In the genomic region with DNA sequence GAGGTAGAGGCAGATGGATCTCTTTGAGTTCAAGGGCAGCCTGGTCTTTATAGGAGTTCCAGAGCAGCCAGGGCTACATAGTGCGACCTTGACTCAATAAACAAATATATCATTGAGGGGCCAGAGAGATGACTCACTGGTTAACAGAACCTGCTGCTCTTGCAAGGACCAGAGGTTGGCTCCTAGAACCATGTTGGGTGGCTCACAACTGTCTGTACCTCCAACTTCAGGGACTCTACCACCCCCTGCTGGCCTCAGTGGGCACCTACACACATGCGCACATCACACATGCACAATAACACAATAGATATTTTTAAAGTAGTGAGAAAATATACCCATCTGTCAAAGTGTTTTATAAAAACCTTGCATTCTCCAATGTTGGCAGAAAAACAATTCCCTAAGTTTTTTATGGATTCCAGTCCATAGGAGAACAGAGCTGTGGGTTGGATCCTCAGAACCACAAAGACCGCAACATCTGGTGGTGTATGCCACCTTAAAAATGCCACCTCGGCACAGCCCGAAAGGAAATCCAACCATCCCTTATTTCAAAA, we compare ENCODE assay signal across 13 mouse cellular contexts. TPM values are rescaled to one million over a fixed set of nuclear protein-coding genes. Genes with fewer than 3 reads are reported as not detected.
DNase-seq lines count a peak whose midpoint lies in the region; ATAC-seq and TF ChIP-seq lines count a peak whose summit lies in the region.
"Had no signal": no experiment of that assay in that cellular context is flagged by ENCODE, and none has a peak within 500 bp of the region (broad histone marks: within the 10 kb centered on the region; RNA-seq: fewer than 3 reads in every experiment).

No protein-coding gene starts in this region.

- intact Hi-C loops in gastrocnemius, postnatal 36 days (cut with DNase I), result no loop called here

- no peak for ATAC-seq in intestine, postnatal 0 days
- no peak for ATAC-seq in intestine, embryonic 15.5 days
- ATAC-seq in erythroid progenitor cell, adult 5-6 weeks (replicated peaks; ENCODE audit: low FRiP score, poor library complexity, severe bottlenecking), result 0 out of 2 replicates have a peak, but pooled peaks have one; percentile 48

- 94% methylated on average over 5 of the region's 5 CpGs for WGBS in intestine, postnatal 0 days
- WGBS in intestine, embryonic 15.5 days, result 92% methylated on average over 5 of the region's 5 CpGs

- H3K4me2 ChIP-seq in intestine, postnatal 0 days (replicated peaks; ENCODE audit: low read depth), result no peak overlapping the region
- H3K4me2 ChIP-seq in intestine, embryonic 15.5 days (replicated peaks), result no peak overlapping the region
- H3K4me2 ChIP-seq: liver, embryonic 15.5 days; midbrain, embryonic 12.5 days; neural tube, embryonic 15.5 days had no signal

- H3K27ac ChIP-seq in intestine, postnatal 0 days (ENCODE audit: low read depth, low read length), result no peak overlapping the region
- H3K27ac ChIP-seq in intestine, embryonic 15.5 days, result no peak overlapping the region
- H3K27ac ChIP-seq: liver, embryonic 15.5 days; midbrain, embryonic 12.5 days; neural tube, embryonic 15.5 days had no signal

- no peaks in the 10 kb centered on the region for H3K36me3 ChIP-seq in intestine, postnatal 0 days (ENCODE audit: control insufficient read depth, insufficient read depth)
- H3K36me3 ChIP-seq in intestine, embryonic 15.5 days, result no peaks in the 10 kb centered on the region
- H3K36me3 ChIP-seq: liver, embryonic 15.5 days; midbrain, embryonic 12.5 days; neural tube, embryonic 15.5 days had no signal

- H3K4me3 ChIP-seq in intestine, postnatal 0 days (ENCODE audit: low read depth, low read length), result no peak overlapping the region
- H3K4me3 ChIP-seq in intestine, embryonic 15.5 days (replicated peaks), result no peak overlapping the region
- H3K4me3 ChIP-seq: liver, embryonic 15.5 days; midbrain, embryonic 12.5 days; neural tube, embryonic 15.5 days had no signal

- no peaks in the 10 kb centered on the region for H3K27me3 ChIP-seq in intestine, postnatal 0 days (replicated peaks; ENCODE audit: control insufficient read depth, insufficient read depth, low read length)
- no peaks in the 10 kb centered on the region for H3K27me3 ChIP-seq in intestine, embryonic 15.5 days (replicated peaks)
- H3K27me3 ChIP-seq: liver, embryonic 15.5 days; neural tube, embryonic 15.5 days had no signal

- H3K9me3 ChIP-seq in intestine, postnatal 0 days (ENCODE audit: control insufficient read depth), result no peaks in the 10 kb centered on the region
- H3K9me3 ChIP-seq in intestine, embryonic 15.5 days, result no peaks in the 10 kb centered on the region
- H3K9me3 ChIP-seq: liver, embryonic 15.5 days; neural tube, embryonic 15.5 days had no signal

- DNase-seq in 3T3-L1 (ENCODE audit: low read depth, low spot score) (peak; percentile 11), ES-CJ7 (ENCODE audit: low read depth, low spot score) (peak; percentile 69)
- DNase-seq in urinary bladder, postnatal 25 days (ENCODE audit: low spot score), result no peak
- no peak for DNase-seq in right cerebral cortex, postnatal 14 days
- DNase-seq in gastrocnemius, postnatal 36 days, result no peak
- DNase-seq: kidney, adult 8-10 months; layer of hippocampus, postnatal 36 days had no signal

- H3K4me1 ChIP-seq in intestine, postnatal 0 days (replicated peaks; ENCODE audit: control insufficient read depth, insufficient read depth, low read length), result no peaks in the 10 kb centered on the region
- no peaks in the 10 kb centered on the region for H3K4me1 ChIP-seq in intestine, embryonic 15.5 days (replicated peaks)
- H3K4me1 ChIP-seq: liver, embryonic 15.5 days; midbrain, embryonic 12.5 days; neural tube, embryonic 15.5 days had no signal

- H3K9ac ChIP-seq in intestine, postnatal 0 days (ENCODE audit: low read depth, low read length), result no peak overlapping the region
- H3K9ac ChIP-seq in intestine, embryonic 15.5 days, result no peak overlapping the region
- H3K9ac ChIP-seq: liver, embryonic 15.5 days; midbrain, embryonic 12.5 days; neural tube, embryonic 15.5 days had no signal

- TF ChIP-seq CTCF in intestine, postnatal 0 days (IDR thresholded peaks at IDR 0.05; ENCODE audit: low read depth), result 0 out of 2 replicates have a peak, but pooled peaks have one; percentile 35

RNA-seq across cellular contexts. Expression of gene Coro1a, which starts 11.3 kb away (rescaled TPM):
- 21.5 TPM in 2 replicates for polyA plus RNA-seq in intestine, postnatal 0 days (2015; fragmentation: Nextera tagmentation; extraction: Ambion mirVana)
- 36.9 and 39.7 TPM in 2 replicates for polyA plus RNA-seq in intestine, embryonic 15.5 days (2015; fragmentation: Nextera tagmentation; extraction: Ambion mirVana)
- total RNA-seq in erythroid progenitor cell, adult 5-6 weeks (2015; ENCODE audit: low replicate concordance), result 103 and 171 TPM in 2 replicates
- 101 and 106 TPM in 2 replicates for total RNA-seq in erythroid progenitor cell, adult 5-6 weeks (2017; ENCODE audit: low replicate concordance)
- 1 to 10 TPM; 2.6 to 5.2 TPM for total RNA-seq in gastrocnemius, postnatal 36 days (2021)

RNA-seq across cellular contexts. Expression of gene Slx1b, which starts 23.3 kb away (rescaled TPM):
- polyA plus RNA-seq in intestine, postnatal 0 days (2015; fragmentation: Nextera tagmentation; extraction: Ambion mirVana), result 4.8 and 5.5 TPM in 2 replicates
- polyA plus RNA-seq in intestine, embryonic 15.5 days (2015; fragmentation: Nextera tagmentation; extraction: Ambion mirVana), result 8.1 and 9.1 TPM in 2 replicates
- 0.84 and 1.4 TPM in 2 replicates for total RNA-seq in erythroid progenitor cell, adult 5-6 weeks (2015; ENCODE audit: low replicate concordance)
- 1.9 and 3.2 TPM in 2 replicates for total RNA-seq in erythroid progenitor cell, adult 5-6 weeks (2017; ENCODE audit: low replicate concordance)
- total RNA-seq in gastrocnemius, postnatal 36 days (2021), result 1 to 10 TPM; 2.1 to 3.6 TPM

RNA-seq across cellular contexts. Expression of gene Bola2, which starts 23.7 kb away (rescaled TPM):
- polyA plus RNA-seq in intestine, postnatal 0 days (2015; fragmentation: Nextera tagmentation; extraction: Ambion mirVana), result 80.4 and 98.2 TPM in 2 replicates
- polyA plus RNA-seq in intestine, embryonic 15.5 days (2015; fragmentation: Nextera tagmentation; extraction: Ambion mirVana), result 118 and 120 TPM in 2 replicates
- 9.2 and 21.3 TPM in 2 replicates for total RNA-seq in erythroid progenitor cell, adult 5-6 weeks (2015; ENCODE audit: low replicate concordance)
- total RNA-seq in erythroid progenitor cell, adult 5-6 weeks (2017; ENCODE audit: low replicate concordance), result 5.1 and 46.8 TPM in 2 replicates
- 10 to 100 TPM; 29.9 to 36.8 TPM for total RNA-seq in gastrocnemius, postnatal 36 days (2021)

RNA-seq across cellular contexts. Expression of gene Mapk3, which starts 40.5 kb away (rescaled TPM):
- polyA plus RNA-seq in intestine, postnatal 0 days (2015; fragmentation: Nextera tagmentation; extraction: Ambion mirVana), result 131 and 142 TPM in 2 replicates
- polyA plus RNA-seq in intestine, embryonic 15.5 days (2015; fragmentation: Nextera tagmentation; extraction: Ambion mirVana), result 109 and 112 TPM in 2 replicates
- total RNA-seq in erythroid progenitor cell, adult 5-6 weeks (2015; ENCODE audit: low replicate concordance), result 46.5 and 49.0 TPM in 2 replicates
- total RNA-seq in erythroid progenitor cell, adult 5-6 weeks (2017; ENCODE audit: low replicate concordance), result 18.6 and 19.3 TPM in 2 replicates
- total RNA-seq in gastrocnemius, postnatal 36 days (2021), result 10 to 100 TPM; 15.7 to 21.9 TPM

RNA-seq across cellular contexts. Expression of gene Sult1a1, which starts 42.6 kb away (rescaled TPM):
- polyA plus RNA-seq in intestine, postnatal 0 days (2015; fragmentation: Nextera tagmentation; extraction: Ambion mirVana), result 6.8 and 8.2 TPM in 2 replicates
- polyA plus RNA-seq in intestine, embryonic 15.5 days (2015; fragmentation: Nextera tagmentation; extraction: Ambion mirVana), result 5.5 and 6.1 TPM in 2 replicates
- total RNA-seq in erythroid progenitor cell, adult 5-6 weeks (2015; ENCODE audit: low replicate concordance), result 4.0 TPM in 1 of 2 replicates, not detected in the other
- total RNA-seq in erythroid progenitor cell, adult 5-6 weeks (2017; ENCODE audit: low replicate concordance), result 6.4 TPM in 1 of 2 replicates, not detected in the other
- total RNA-seq in gastrocnemius, postnatal 36 days (2021), result 10 to 100 TPM; 15.7 to 21.0 TPM

Comparison
In these comparisons a context has a peak if more than half of its experiments do, and no peak if none do; other contexts are left out.
1. DNase-seq: peak in 3T3-L1 (single experiment) and ES-CJ7 (single experiment); none in urinary bladder, postnatal 25 days (single experiment), right cerebral cortex, postnatal 14 days (single experiment) and gastrocnemius, postnatal 36 days (0 of 2).
2. RNA of gene Coro1a, which starts 11.3 kb away (total RNA-seq): 101 to 171 TPM in erythroid progenitor cell, adult 5-6 weeks; 2.6 to 5.2 TPM in gastrocnemius, postnatal 36 days; every median in the first group is over 10 times any median in the second.